Mouse (Mus musculus) hindbrain, embryonic 15.5 days (tissue): ENCODE data around the gene Dmrta1. TPM values are rescaled to one million over a fixed set of nuclear protein-coding genes. Genes with fewer than 3 reads are reported as not detected.
"Not testable (repeated sequence)": the region's sequence is repeated elsewhere in the genome, so short reads cannot be mapped to it uniquely, and the experiment has no call there.

Source experiments
- ATAC-seq: fragments of 200-750 bp; cut with Nextera tagmentation; 2 replicates; pipeline ENCODE4 v1.8.0; 2017; ENCODE audit warnings: low read depth, moderate number of reproducible peaks, moderate TSS enrichment; ENCODE audit not compliant: low FRiP score
- H3K27ac ChIP-seq: fragments of 300-500 bp; sonication (generic); replicated peaks from 2 replicates; pipeline ENCODE4 v1.5.1; 2015; ENCODE audit warnings: mild to moderate bottlenecking, inconsistent platforms
- H3K27me3 ChIP-seq: fragments of 300-500 bp; sonication (generic); 2 replicates; pipeline ENCODE4 v1.6.1; 2015; ENCODE audit warnings: control low read depth, inconsistent platforms
- H3K36me3 ChIP-seq: fragments of 300-500 bp; sonication (generic); 2 replicates; pipeline ENCODE4 v1.6.1; 2015; ENCODE audit warnings: control low read depth, inconsistent platforms
- H3K4me1 ChIP-seq: fragments of 300-500 bp; sonication (generic); replicated peaks from 2 replicates; pipeline ENCODE4 v1.6.1; 2015; ENCODE audit warnings: control low read depth, inconsistent platforms
- H3K4me2 ChIP-seq: fragments of 300-500 bp; sonication (generic); 2 replicates; pipeline ENCODE4 v1.6.1; 2015; ENCODE audit warnings: moderate library complexity, mild to moderate bottlenecking, inconsistent platforms
- H3K4me3 ChIP-seq: fragments of 300-500 bp; sonication (generic); 2 replicates; pipeline ENCODE4 v1.5.1; 2015; ENCODE audit warnings: mild to moderate bottlenecking, inconsistent platforms
- H3K9ac ChIP-seq: fragments of 300-500 bp; sonication (generic); 2 replicates; pipeline ENCODE4 v1.6.1; 2015; ENCODE audit warnings: inconsistent platforms
- H3K9me3 ChIP-seq: fragments of 300-500 bp; sonication (generic); 2 replicates; pipeline ENCODE4 v1.6.1; 2016; ENCODE audit warnings: control low read depth, inconsistent platforms
- whole genome bisulfite sequencing: fragments of 180-500 bp; shearing (Covaris S2); methylation state at CpG from one replicate; pipeline ENCODE4 v1.1.7; 2015; 5-methylcytosine and 5-hydroxymethylcytosine counted together
- polyA plus RNA-seq: library from polyadenylated mRNA; unstranded; fragments of >200 nt; fragmentation: Nextera tagmentation; extraction: Ambion mirVana; gene quantifications from 2 replicates; pipeline ENCODE4 v1.2.1, GENCODE M21; 2015

The Dmrta1 gene
- polyA plus RNA-seq, 1 experiment from 2014 or later: 0.40 TPM

- H3K36me3 ChIP-seq: no peaks in the 10 kb centered on the region
- ATAC-seq: no peak
- H3K9me3 ChIP-seq: no peaks in the 10 kb centered on the region
- no peak overlapping the region for H3K4me2 ChIP-seq
- WGBS: 43% methylated on average over 5 of the region's 5 CpGs
- no peaks in the 10 kb centered on the region for H3K4me1 ChIP-seq
- no peak overlapping the region for H3K4me3 ChIP-seq
- H3K9ac ChIP-seq: no peak overlapping the region
- no peak overlapping the region for H3K27ac ChIP-seq
- no peaks in the 10 kb centered on the region for H3K27me3 ChIP-seq
Measured at GRCm38 (mm10) chr4:89678713-89679112, 523 bp upstream of the Dmrta1 start.

DNA sequence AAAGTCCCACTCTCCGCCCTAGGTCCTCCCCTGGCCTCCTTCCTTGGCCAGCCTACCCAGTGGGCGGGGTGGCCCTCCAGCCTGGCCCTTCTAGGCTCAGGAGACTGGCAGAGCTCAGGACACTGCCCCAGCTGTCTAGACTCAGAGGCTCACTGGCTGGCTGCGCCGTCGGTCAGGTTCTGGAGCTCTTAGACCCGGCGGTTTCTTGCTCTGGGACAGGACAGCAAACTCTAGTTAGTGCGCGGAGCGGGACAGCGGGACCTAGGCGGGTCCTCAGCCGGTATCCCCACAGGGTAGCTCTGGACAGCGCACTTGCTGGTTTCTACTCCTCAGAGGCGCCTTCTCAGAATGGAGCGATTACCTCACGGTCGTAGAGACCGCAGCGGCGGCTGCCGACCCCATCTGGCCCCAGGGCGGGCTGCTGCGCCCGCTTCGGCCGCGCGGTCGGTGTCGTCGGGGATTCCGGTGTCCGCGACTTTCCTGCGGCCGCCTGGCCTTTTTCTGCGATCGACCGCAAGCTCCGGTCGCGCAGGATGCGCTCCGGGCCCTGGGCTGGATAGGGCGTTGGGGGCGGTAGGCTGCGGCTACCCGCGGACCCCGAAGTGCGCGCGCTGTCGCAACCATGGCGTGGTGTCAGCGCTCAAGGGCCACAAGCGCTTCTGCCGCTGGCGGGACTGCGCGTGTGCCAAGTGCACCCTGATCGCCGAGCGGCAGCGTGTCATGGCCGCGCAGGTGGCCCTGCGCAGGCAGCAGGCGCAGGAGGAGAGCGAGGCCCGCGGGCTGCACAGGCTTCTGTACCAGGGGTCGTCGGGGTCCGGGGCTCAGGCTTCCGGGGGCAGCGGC is 8.9 kb downstream of the Dmrta1 start:
- Histone ChIP-seq H3K9ac (peak overlapping the region; percentile 47), H3K27me3 (peaks cover 43% of the 10 kb centered on the region), H3K27ac (no peak overlapping the region), H3K9me3 (no peaks in the 10 kb centered on the region), H3K4me2 (peak overlapping the region; percentile 84), H3K4me3 (peak overlapping the region; percentile 61), H3K4me1 (peaks cover 14% of the 10 kb centered on the region), H3K36me3 (no peaks in the 10 kb centered on the region)
- peak; percentile 87 for ATAC-seq
- 2% methylated on average over 77 of the region's 78 CpGs for WGBS

- peaks cover 14% of the 10 kb centered on the region for H3K4me1 ChIP-seq
- H3K27me3 ChIP-seq: peaks cover 43% of the 10 kb centered on the region
- H3K9ac ChIP-seq: peak overlapping the region; percentile 47
- peak overlapping the region; percentile 61 for H3K4me3 ChIP-seq
- peak overlapping the region; percentile 84 for H3K4me2 ChIP-seq
- 4% methylated on average over 16 of the region's 16 CpGs for WGBS
- no peaks in the 10 kb centered on the region for H3K36me3 ChIP-seq
- no peak for ATAC-seq
- H3K27ac ChIP-seq: no peak overlapping the region
- no peaks in the 10 kb centered on the region for H3K9me3 ChIP-seq
Measured at GRCm38 (mm10) chr4:89688804-89689497, 9.7 kb downstream of the Dmrta1 start.

DNA sequence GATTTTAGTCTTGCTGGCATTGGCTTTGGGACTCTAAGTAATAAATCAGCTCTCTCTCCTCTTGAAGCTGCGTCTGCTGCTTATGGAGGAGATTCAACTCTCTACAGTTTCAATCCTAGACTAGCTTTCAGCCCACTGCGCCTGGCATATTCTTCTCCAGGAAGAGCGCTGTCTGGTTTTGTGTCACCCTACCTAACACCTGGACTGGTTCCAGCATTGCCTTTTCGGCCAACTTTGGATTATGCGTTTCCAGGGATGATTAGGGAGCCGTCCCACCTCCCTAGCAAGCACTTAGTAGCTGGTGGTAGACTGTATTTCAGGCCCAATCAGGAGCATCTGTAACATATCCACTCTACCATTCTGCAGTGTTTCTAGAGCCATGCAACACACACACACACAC is 12.7 kb downstream of the Dmrta1 start:
- WGBS: 83% methylated on average over 6 of the region's 6 CpGs
- Histone ChIP-seq H3K4me3 (no peak overlapping the region), H3K9ac (no peak overlapping the region), H3K36me3 (no peaks in the 10 kb centered on the region), H3K27me3 (peaks cover 32% of the 10 kb centered on the region), H3K27ac (no peak overlapping the region), H3K9me3 (no peaks in the 10 kb centered on the region), H3K4me2 (no peak overlapping the region), H3K4me1 (peaks cover 14% of the 10 kb centered on the region)
- no peak for ATAC-seq

- ATAC-seq: no peak
- Histone ChIP-seq H3K9ac (no peak overlapping the region), H3K9me3 (no peaks in the 10 kb centered on the region)
Measured at GRCm38 (mm10) chr4:89692780-89693179, 13.5 kb downstream of the Dmrta1 start.

DNA sequence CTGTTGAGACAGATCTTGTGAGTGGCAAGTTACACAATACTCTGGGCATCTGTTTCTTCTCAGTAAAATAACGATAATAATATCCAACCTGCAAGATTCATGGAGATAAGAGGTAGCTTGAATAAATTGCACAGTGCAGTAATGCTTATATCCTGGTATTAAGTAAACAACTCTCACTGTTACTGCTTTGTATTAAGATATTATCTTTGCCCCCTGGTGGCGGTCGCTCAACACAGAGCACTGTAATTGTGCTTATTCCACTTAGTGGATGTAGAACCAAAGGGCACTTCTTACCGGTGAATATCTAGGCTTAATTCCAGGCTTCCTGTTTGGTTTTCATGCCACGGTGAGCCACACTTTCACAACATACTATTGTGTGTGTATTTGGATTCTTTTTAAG is 16.4 kb downstream of the Dmrta1 start:
- no peak overlapping the region for H3K4me2 ChIP-seq
- H3K27ac ChIP-seq: no peak overlapping the region
- H3K9me3 ChIP-seq: no peaks in the 10 kb centered on the region
- no peaks in the 10 kb centered on the region for H3K4me1 ChIP-seq
- no peaks in the 10 kb centered on the region for H3K27me3 ChIP-seq
- no peak overlapping the region for H3K4me3 ChIP-seq
- H3K36me3 ChIP-seq: no peaks in the 10 kb centered on the region
- no peak overlapping the region for H3K9ac ChIP-seq
- no peak for ATAC-seq
- WGBS: 78% methylated on average over 5 of the region's 5 CpGs

More at GRCm38 (mm10) chr4:89692780-89693179, 13.5 kb downstream of the Dmrta1 start:
- Histone ChIP-seq H3K27ac (no peak overlapping the region), H3K36me3 (no peaks in the 10 kb centered on the region), H3K4me1 (peaks cover 13% of the 10 kb centered on the region), H3K4me2 (no peak overlapping the region), H3K27me3 (peaks cover 24% of the 10 kb centered on the region), H3K4me3 (no peak overlapping the region)
- WGBS: 25% methylated on average over 1 of the region's 1 CpGs

- no peak for ATAC-seq
- Histone ChIP-seq H3K4me1 (no peaks in the 10 kb centered on the region), H3K27me3 (no peaks in the 10 kb centered on the region), H3K36me3 (no peaks in the 10 kb centered on the region), H3K27ac (no peak overlapping the region), H3K4me2 (no peak overlapping the region), H3K9ac (no peak overlapping the region), H3K4me3 (no peak overlapping the region), H3K9me3 (no peaks in the 10 kb centered on the region)
Measured at GRCm38 (mm10) chr4:89697951-89698350, 18.7 kb downstream of the Dmrta1 start.

- not testable (repeated sequence) for H3K4me2 ChIP-seq, H3K27me3 ChIP-seq, H3K4me1 ChIP-seq, ATAC-seq, H3K27ac ChIP-seq, H3K36me3 ChIP-seq, H3K9ac ChIP-seq, H3K9me3 ChIP-seq, H3K4me3 ChIP-seq
- 83% methylated on average over 1 of the region's 1 CpGs for WGBS
Measured at GRCm38 (mm10) chr4:89723526-89724190, 44.4 kb downstream of the Dmrta1 start.
